29 mouse cellular contexts compared by ENCODE assay signal in genomic region chr4:101256526-101257210, GRCm38 (mm10). TPM values are rescaled to one million over a fixed set of nuclear protein-coding genes. Genes with fewer than 3 reads are reported as not detected.
A peak's percentile ranks its signal among the peaks of the same experiment; 100 is the strongest.
DNase-seq lines count a peak whose midpoint lies in the region; ATAC-seq and TF ChIP-seq lines count a peak whose summit lies in the region.
"Had no signal": no experiment of that assay in that cellular context is flagged by ENCODE, and none has a peak within 500 bp of the region (broad histone marks: within the 10 kb centered on the region; RNA-seq: fewer than 3 reads in every experiment).

No protein-coding gene starts in this region.

- no peak for TF ChIP-seq CTCF in gastrocnemius, adult 2 months (IDR thresholded peaks at IDR 0.05)
- TF ChIP-seq CTCF in heart, adult 2 months (IDR thresholded peaks at IDR 0.05) = no peak
- TF ChIP-seq CTCF in liver, postnatal 0 days (IDR thresholded peaks at IDR 0.05; ENCODE audit: low read depth) = no peak

- no peaks in the 10 kb centered on the region for H3K9me3 ChIP-seq in heart, embryonic 16.5 days (replicated peaks; ENCODE audit: control insufficient read depth, low read length)
- no peaks in the 10 kb centered on the region for H3K9me3 ChIP-seq in liver, postnatal 0 days (ENCODE audit: low read length)
- H3K9me3 ChIP-seq: embryonic facial prominence, embryonic 12.5 days; forebrain, embryonic 15.5 days; G1E; heart, embryonic 10.5 days; hindbrain, embryonic 10.5 days; hindbrain, embryonic 15.5 days; megakaryocyte, embryonic 14.5 days; midbrain, embryonic 12.5 days; neural tube, embryonic 13.5 days had no signal

- H3K4me2 ChIP-seq in heart, embryonic 16.5 days (ENCODE audit: low read depth, low read length) = no peak overlapping the region
- no peak overlapping the region for H3K4me2 ChIP-seq in liver, postnatal 0 days (ENCODE audit: low read depth, low read length)
- H3K4me2 ChIP-seq: embryonic facial prominence, embryonic 12.5 days; forebrain, embryonic 15.5 days; hindbrain, embryonic 15.5 days; midbrain, embryonic 12.5 days; neural tube, embryonic 13.5 days had no signal

- H3K36me3 ChIP-seq in heart, embryonic 16.5 days (ENCODE audit: control insufficient read depth, insufficient read depth) = no peaks in the 10 kb centered on the region
- peaks cover 18% of the 10 kb centered on the region for H3K36me3 ChIP-seq in heart, adult 2 months (ENCODE audit: control insufficient read depth, insufficient read depth, low read length)
- no peaks in the 10 kb centered on the region for H3K36me3 ChIP-seq in liver, postnatal 0 days (replicated peaks; ENCODE audit: insufficient read depth, low read length)
- H3K36me3 ChIP-seq: embryonic facial prominence, embryonic 12.5 days; forebrain, embryonic 15.5 days; heart, embryonic 10.5 days; hindbrain, embryonic 10.5 days; hindbrain, embryonic 15.5 days; midbrain, embryonic 12.5 days; neural tube, embryonic 13.5 days had no signal

- peaks cover 46% of the 10 kb centered on the region for H3K4me1 ChIP-seq in heart, embryonic 16.5 days (ENCODE audit: control insufficient read depth, insufficient read depth, low read length)
- H3K4me1 ChIP-seq in heart, adult 2 months (ENCODE audit: control insufficient read depth, insufficient read depth, low read length) = peaks cover 46% of the 10 kb centered on the region
- H3K4me1 ChIP-seq in liver, postnatal 0 days (ENCODE audit: insufficient read depth) = peaks cover 72% of the 10 kb centered on the region
- H3K4me1 ChIP-seq: forebrain, embryonic 15.5 days; hindbrain, embryonic 15.5 days; midbrain, embryonic 12.5 days; neural tube, embryonic 13.5 days had no signal

- H3K79me2 ChIP-seq in heart, adult 2 months (replicated peaks; ENCODE audit: control insufficient read depth, insufficient read depth, low read length) = peaks cover 6% of the 10 kb centered on the region

- intact Hi-C loops in gastrocnemius, adult 2 months (cut with DNase I) = no loop called here
- intact Hi-C loops in heart, adult 2 months (cut with DNase I) = no loop called here

- peak overlapping the region; percentile 72 for H3K27ac ChIP-seq in gastrocnemius, adult 2 months
- H3K27ac ChIP-seq in heart, embryonic 16.5 days (ENCODE audit: low read length) = peak overlapping the region; percentile 46; the same call in 1 of the 2 replicates
- H3K27ac ChIP-seq in heart, adult 2 months = no peak overlapping the region; the same call in 1 of the 2 replicates
- 0 out of 2 replicates have a peak overlapping the region, but pooled peaks have one; percentile 13 for H3K27ac ChIP-seq in liver, postnatal 0 days (ENCODE audit: low read depth)
- H3K27ac ChIP-seq: embryonic facial prominence, embryonic 12.5 days; forebrain, embryonic 15.5 days; heart, embryonic 10.5 days; hindbrain, embryonic 10.5 days; hindbrain, embryonic 15.5 days; midbrain, embryonic 12.5 days; neural tube, embryonic 13.5 days had no signal

- no peak for DNase-seq in gastrocnemius, adult 2 months
- no peak for DNase-seq in gastrocnemius, postnatal 4 days (ENCODE audit: low spot score in 2 of 2)
- DNase-seq in heart, adult 2 months = no peak
- DNase-seq in liver, postnatal 0 days = no peak
- no peak for DNase-seq in liver
- DNase-seq in urinary bladder, postnatal 14 days (ENCODE audit: low spot score) = no peak
- DNase-seq: adrenal gland, postnatal 14 days; cerebellum, adult 11-12 months; cerebellum, adult 9-11 months; embryo, embryonic 11 days; gastrocnemius, postnatal 36 days; kidney, adult 11 months; kidney, postnatal 14 days; layer of hippocampus, adult 9-11 months; lung, adult 18-20 months; lung, postnatal 4 days; right cerebral cortex, postnatal 4 days had no signal

- TF ChIP-seq EP300 in heart, adult 2 months (IDR thresholded peaks at IDR 0.05; ENCODE audit: insufficient read depth, low read depth, low read length) = no peak
- TF ChIP-seq EP300 in liver, postnatal 0 days (IDR thresholded peaks at IDR 0.05; ENCODE audit: low read depth) = no peak

- no peak for TF ChIP-seq POLR2A in heart, adult 2 months (IDR thresholded peaks at IDR 0.05; ENCODE audit: insufficient read depth, low read depth, low read length)

- H3K4me3 ChIP-seq in gastrocnemius, adult 2 months = no peak overlapping the region
- H3K4me3 ChIP-seq in heart, embryonic 16.5 days (ENCODE audit: low read length) = no peak overlapping the region
- H3K4me3 ChIP-seq in heart, adult 2 months = no peak overlapping the region
- no peak overlapping the region for H3K4me3 ChIP-seq in liver, postnatal 0 days (ENCODE audit: low read depth, low read length)
- H3K4me3 ChIP-seq: embryonic facial prominence, embryonic 12.5 days; forebrain, embryonic 15.5 days; heart, embryonic 10.5 days; hindbrain, embryonic 10.5 days; hindbrain, embryonic 15.5 days; megakaryocyte, embryonic 14.5 days; midbrain, embryonic 12.5 days; myocyte; neural tube, embryonic 13.5 days had no signal

- WGBS in heart, embryonic 16.5 days = 62% methylated on average over 3 of the region's 3 CpGs
- 44% methylated on average over 3 of the region's 3 CpGs for WGBS in heart, adult 2 months
- 62% methylated on average over 3 of the region's 3 CpGs for WGBS in liver, postnatal 0 days (ENCODE audit: insufficient replicate concordance)

- no peaks in the 10 kb centered on the region for H3K27me3 ChIP-seq in heart, embryonic 16.5 days (ENCODE audit: control insufficient read depth, insufficient read depth, low read length)
- H3K27me3 ChIP-seq in heart, adult 2 months (ENCODE audit: control insufficient read depth, insufficient read depth, low read length) = no peaks in the 10 kb centered on the region
- no peaks in the 10 kb centered on the region for H3K27me3 ChIP-seq in liver, postnatal 0 days (ENCODE audit: insufficient read depth, low read length)
- H3K27me3 ChIP-seq: embryonic facial prominence, embryonic 12.5 days; forebrain, embryonic 15.5 days; hindbrain, embryonic 15.5 days; megakaryocyte, embryonic 14.5 days; midbrain, embryonic 12.5 days; neural tube, embryonic 13.5 days had no signal

- no peak for ATAC-seq in heart, embryonic 16.5 days (replicated peaks; ENCODE audit: extremely low read depth, insufficient read depth, low FRiP score)
- ATAC-seq in liver, postnatal 0 days = no peak
- ATAC-seq: forebrain, embryonic 15.5 days; lung, postnatal 0 days had no signal

- H3K9ac ChIP-seq in heart, embryonic 16.5 days (ENCODE audit: low read length) = no peak overlapping the region
- no peak overlapping the region for H3K9ac ChIP-seq in heart, adult 2 months (ENCODE audit: low read depth, low read length)
- no peak overlapping the region for H3K9ac ChIP-seq in liver, postnatal 0 days (replicated peaks)
- H3K9ac ChIP-seq: embryonic facial prominence, embryonic 12.5 days; forebrain, embryonic 15.5 days; hindbrain, embryonic 15.5 days; midbrain, embryonic 12.5 days; neural tube, embryonic 13.5 days had no signal

RNA-seq across cellular contexts. Expression of gene Jak1, which starts 8.4 kb away (rescaled TPM):
- total RNA-seq in gastrocnemius, adult 2 months (2021) = 100 to 1,000 TPM in 1 of 2 experiments, 10 to 100 TPM in 1; 89.9 to 134 TPM
- total RNA-seq in gastrocnemius, postnatal 4 days (2021) = 100 to 1,000 TPM; 108 to 117 TPM
- 63.3 and 65.7 TPM in 2 replicates for polyA plus RNA-seq in heart, embryonic 16.5 days (2015; fragmentation: Nextera tagmentation; extraction: Ambion mirVana)
- 10 to 100 TPM; 86.7 to 95.4 TPM for total RNA-seq in heart, adult 2 months (2021)
- polyA plus RNA-seq in heart, adult 2 months (2012; rRNA removed) = 30.9 and 53.7 TPM in 2 replicates
- 33.9 and 51.2 TPM in 2 replicates for polyA plus RNA-seq in liver, postnatal 0 days (2015; fragmentation: Nextera tagmentation; extraction: Ambion mirVana)
